Mouse (Mus musculus): Measurements from ENCODE around the gene Ldlrad1. TPM values are rescaled to one million over a fixed set of nuclear protein-coding genes. Genes with fewer than 3 reads are reported as not detected.

Gene Ldlrad1
- 0.05 and 0.06 TPM in 2 replicates for polyA plus RNA-seq (2012; rRNA removed)
- polyA plus RNA-seq (2014; fragmentation: Nextera tagmentation; extraction: Ambion mirVana) = 0.17 TPM in 1 of 2 replicates, not detected in the other

- Histone ChIP-seq H3K4me2 (replicated peaks; ENCODE audit: low read depth, low read length, severe bottlenecking) (no peak within 1 kb of the TSS), H3K4me3 (replicated peaks; ENCODE audit: low read length) (no peak within 1 kb of the TSS), H3K27me3 (ENCODE audit: control insufficient read depth, insufficient read depth, low read length) (no peaks in the 10 kb centered on the region), H3K4me1 (ENCODE audit: control insufficient read depth, insufficient read depth, low read length) (no peaks in the 10 kb centered on the region; the same call in 1 of the 2 replicates), H3K9ac (ENCODE audit: low read depth, low read length, severe bottlenecking) (no peak within 1 kb of the TSS), H3K36me3 (ENCODE audit: control insufficient read depth, insufficient read depth, low read length) (peaks cover 23% of the 10 kb centered on the region), H3K9me3 (ENCODE audit: control insufficient read depth, low read length) (no peaks in the 10 kb centered on the region), H3K27ac (replicated peaks; ENCODE audit: low read depth, low read length) (no peak within 1 kb of the TSS)
- no peak for DNase-seq (ENCODE audit: low spot score)
- 90% methylated on average over 3 of the region's 3 CpGs for WGBS
- ATAC-seq (ENCODE audit: low FRiP score, low read depth) = no peak
- TF ChIP-seq POLR2A (IDR thresholded peaks at IDR 0.05; ENCODE audit: borderline replicate concordance, extremely low read depth, insufficient read depth, insufficient read length) = no peak
These were observed at the start of gene Ldlrad1 for GRCm38 (mm10) chr4:107208880-107209279. Ldlrad1 (plus strand) TSS chr4:107209180.

- TF ChIP-seq POLR2A (IDR thresholded peaks at IDR 0.05; ENCODE audit: borderline replicate concordance, extremely low read depth, insufficient read depth, insufficient read length) = no peak
- ATAC-seq (ENCODE audit: low FRiP score, low read depth) (no peak), DNase-seq (ENCODE audit: low spot score) (no peak)
- 91% methylated on average over 8 of the region's 8 CpGs for WGBS
- no peak overlapping the region for H3K4me2 ChIP-seq (replicated peaks; ENCODE audit: low read depth, low read length, severe bottlenecking)
- H3K9ac ChIP-seq (ENCODE audit: low read depth, low read length, severe bottlenecking) = no peak overlapping the region
- H3K36me3 ChIP-seq (ENCODE audit: control insufficient read depth, insufficient read depth, low read length) = peaks cover 36% of the 10 kb centered on the region
- H3K27me3 ChIP-seq (ENCODE audit: control insufficient read depth, insufficient read depth, low read length) = no peaks in the 10 kb centered on the region
- no peaks in the 10 kb centered on the region for H3K9me3 ChIP-seq (ENCODE audit: control insufficient read depth, low read length)
- no peaks in the 10 kb centered on the region for H3K4me1 ChIP-seq (ENCODE audit: control insufficient read depth, insufficient read depth, low read length)
- H3K4me3 ChIP-seq (replicated peaks; ENCODE audit: low read length) = no peak overlapping the region
- H3K27ac ChIP-seq (replicated peaks; ENCODE audit: low read depth, low read length) = no peak overlapping the region
These were observed 48.8 kb upstream of the Ldlrad1 start for GRCm38 (mm10) chr4:107160181-107160580.

- no peak overlapping the region for H3K27ac ChIP-seq (replicated peaks; ENCODE audit: low read depth, low read length)
- no peak for TF ChIP-seq POLR2A (IDR thresholded peaks at IDR 0.05; ENCODE audit: borderline replicate concordance, extremely low read depth, insufficient read depth, insufficient read length)
- H3K27me3 ChIP-seq (ENCODE audit: control insufficient read depth, insufficient read depth, low read length) = no peaks in the 10 kb centered on the region
- H3K9me3 ChIP-seq (ENCODE audit: control insufficient read depth, low read length) = no peaks in the 10 kb centered on the region
- H3K4me2 ChIP-seq (replicated peaks; ENCODE audit: low read depth, low read length, severe bottlenecking) = no peak overlapping the region
- peaks cover 33% of the 10 kb centered on the region for H3K36me3 ChIP-seq (ENCODE audit: control insufficient read depth, insufficient read depth, low read length)
- WGBS = 84% methylated on average over 10 of the region's 10 CpGs
- ATAC-seq (ENCODE audit: low FRiP score, low read depth) = no peak
- H3K9ac ChIP-seq (ENCODE audit: low read depth, low read length, severe bottlenecking) = no peak overlapping the region
- H3K4me1 ChIP-seq (ENCODE audit: control insufficient read depth, insufficient read depth, low read length) = no peaks in the 10 kb centered on the region
- no peak overlapping the region for H3K4me3 ChIP-seq (replicated peaks; ENCODE audit: low read length)
- DNase-seq (ENCODE audit: low spot score) = no peak
These were observed 45.6 kb upstream of the Ldlrad1 start for GRCm38 (mm10) chr4:107163341-107163740.

GRCm38 (mm10) chr4:107163756-107164587, 45.0 kb upstream of the Ldlrad1 start:
- Histone ChIP-seq H3K27ac (replicated peaks; ENCODE audit: low read depth, low read length) (no peak overlapping the region), H3K27me3 (ENCODE audit: control insufficient read depth, insufficient read depth, low read length) (no peaks in the 10 kb centered on the region), H3K4me3 (replicated peaks; ENCODE audit: low read length) (no peak overlapping the region), H3K9me3 (ENCODE audit: control insufficient read depth, low read length) (no peaks in the 10 kb centered on the region), H3K4me2 (replicated peaks; ENCODE audit: low read depth, low read length, severe bottlenecking) (no peak overlapping the region), H3K36me3 (ENCODE audit: control insufficient read depth, insufficient read depth, low read length) (peaks cover 29% of the 10 kb centered on the region), H3K9ac (ENCODE audit: low read depth, low read length, severe bottlenecking) (no peak overlapping the region), H3K4me1 (ENCODE audit: control insufficient read depth, insufficient read depth, low read length) (no peaks in the 10 kb centered on the region)
- WGBS = 47% methylated on average over 9 of the region's 9 CpGs
- peak; percentile 63 for ATAC-seq (ENCODE audit: low FRiP score, low read depth)
- DNase-seq (ENCODE audit: low spot score) = peak; percentile 86
- no peak for TF ChIP-seq POLR2A (IDR thresholded peaks at IDR 0.05; ENCODE audit: borderline replicate concordance, extremely low read depth, insufficient read depth, insufficient read length)

- Histone ChIP-seq H3K9me3 (ENCODE audit: control insufficient read depth, low read length) (no peaks in the 10 kb centered on the region), H3K4me1 (ENCODE audit: control insufficient read depth, insufficient read depth, low read length) (no peaks in the 10 kb centered on the region), H3K9ac (ENCODE audit: low read depth, low read length, severe bottlenecking) (no peak overlapping the region), H3K4me2 (replicated peaks; ENCODE audit: low read depth, low read length, severe bottlenecking) (no peak overlapping the region), H3K4me3 (replicated peaks; ENCODE audit: low read length) (no peak overlapping the region), H3K27ac (replicated peaks; ENCODE audit: low read depth, low read length) (no peak overlapping the region), H3K27me3 (ENCODE audit: control insufficient read depth, insufficient read depth, low read length) (no peaks in the 10 kb centered on the region), H3K36me3 (ENCODE audit: control insufficient read depth, insufficient read depth, low read length) (peaks cover 29% of the 10 kb centered on the region)
- DNase-seq (ENCODE audit: low spot score) (no peak), ATAC-seq (ENCODE audit: low FRiP score, low read depth) (no peak)
- WGBS = 76% methylated on average over 5 of the region's 5 CpGs
- TF ChIP-seq POLR2A (IDR thresholded peaks at IDR 0.05; ENCODE audit: borderline replicate concordance, extremely low read depth, insufficient read depth, insufficient read length) = no peak
These were observed 42.3 kb upstream of the Ldlrad1 start for GRCm38 (mm10) chr4:107166700-107167099.
